9 mouse cellular contexts compared by ENCODE assay signal in the genomic region with DNA sequence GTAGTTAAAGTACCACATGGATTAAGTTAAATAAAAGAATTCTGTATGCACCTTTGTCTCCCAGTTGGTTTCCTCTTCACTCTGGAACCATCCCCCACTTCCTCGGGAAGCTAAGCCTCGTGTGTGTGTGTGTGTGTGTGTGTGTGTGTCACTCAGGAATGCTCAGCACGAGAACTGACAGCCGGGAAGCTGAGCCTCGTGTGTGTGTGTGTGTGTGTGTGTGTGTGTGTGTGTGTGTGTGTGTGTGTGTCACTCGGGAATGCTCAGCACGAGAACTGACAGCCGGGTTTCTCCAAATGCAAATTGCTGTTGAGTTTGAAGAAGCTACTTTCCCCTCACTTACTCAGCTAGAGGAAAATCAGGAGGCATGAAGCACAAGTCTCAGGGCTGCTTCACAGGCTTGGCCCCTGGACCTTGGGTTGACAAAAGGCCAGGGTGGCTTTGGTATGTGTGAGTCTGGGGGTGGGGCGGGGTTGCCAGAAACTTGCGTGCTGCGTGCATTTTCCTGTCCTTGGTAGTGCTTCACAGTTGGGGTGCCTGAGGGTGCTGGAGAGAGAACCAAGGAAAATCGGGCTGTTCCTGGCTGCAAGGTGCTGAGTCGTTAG. TPM values are rescaled to one million over a fixed set of nuclear protein-coding genes. Genes with fewer than 3 reads are reported as not detected.
DNase-seq lines count a peak whose midpoint lies in the region; ATAC-seq lines count a peak whose summit lies in the region.
"Had no signal": no experiment of that assay in that cellular context is flagged by ENCODE, and none has a peak within 500 bp of the region (broad histone marks: within the 10 kb centered on the region; RNA-seq: fewer than 3 reads in every experiment).

No protein-coding gene starts in this region.

- no peak overlapping the region for H3K9ac ChIP-seq in hindbrain, embryonic 13.5 days
- H3K9ac ChIP-seq in forebrain, embryonic 15.5 days (replicated peaks): no peak overlapping the region
- no peak overlapping the region for H3K9ac ChIP-seq in midbrain, embryonic 12.5 days (replicated peaks)

- no peak for ATAC-seq in hindbrain, embryonic 13.5 days (ENCODE audit: low FRiP score)
- ATAC-seq in forebrain, embryonic 15.5 days (replicated peaks): peak; percentile 73
- peak; percentile 56; the same call in 1 of the 2 replicates for ATAC-seq in midbrain, embryonic 12.5 days (ENCODE audit: low FRiP score, low read depth)

- intact Hi-C loops in left cerebral cortex, postnatal 36 days (cut with DNase I): no loop called here

- H3K27me3 ChIP-seq in hindbrain, embryonic 10.5 days (ENCODE audit: insufficient read depth, poor library complexity, severe bottlenecking): no peaks in the 10 kb centered on the region
- H3K27me3 ChIP-seq in hindbrain, embryonic 13.5 days: no peaks in the 10 kb centered on the region
- no peaks in the 10 kb centered on the region for H3K27me3 ChIP-seq in forebrain, embryonic 15.5 days
- no peaks in the 10 kb centered on the region for H3K27me3 ChIP-seq in midbrain, embryonic 12.5 days

- WGBS in hindbrain, embryonic 10.5 days: 28% methylated on average over 13 of the region's 13 CpGs
- 27% methylated on average over 13 of the region's 13 CpGs for WGBS in hindbrain, embryonic 13.5 days
- WGBS in forebrain, embryonic 15.5 days: 28% methylated on average over 11 of the region's 13 CpGs
- 29% methylated on average over 10 of the region's 13 CpGs for WGBS in midbrain, embryonic 12.5 days

- H3K9me3 ChIP-seq in hindbrain, embryonic 10.5 days: no peaks in the 10 kb centered on the region
- H3K9me3 ChIP-seq in hindbrain, embryonic 13.5 days: no peaks in the 10 kb centered on the region
- no peaks in the 10 kb centered on the region for H3K9me3 ChIP-seq in forebrain, embryonic 15.5 days
- H3K9me3 ChIP-seq in midbrain, embryonic 12.5 days: no peaks in the 10 kb centered on the region

- peak overlapping the region; percentile 62; the same call in 1 of the 2 replicates for H3K27ac ChIP-seq in hindbrain, embryonic 10.5 days
- no peak overlapping the region for H3K27ac ChIP-seq in hindbrain, embryonic 13.5 days
- H3K27ac ChIP-seq in forebrain, embryonic 15.5 days (replicated peaks): no peak overlapping the region
- H3K27ac ChIP-seq in midbrain, embryonic 12.5 days (replicated peaks): 0 out of 2 replicates have a peak overlapping the region, but pooled peaks have one; percentile 10

- peaks cover 27% of the 10 kb centered on the region for H3K36me3 ChIP-seq in hindbrain, embryonic 10.5 days
- peaks cover 16% of the 10 kb centered on the region for H3K36me3 ChIP-seq in hindbrain, embryonic 13.5 days
- no peaks in the 10 kb centered on the region for H3K36me3 ChIP-seq in forebrain, embryonic 15.5 days
- peaks cover 21% of the 10 kb centered on the region for H3K36me3 ChIP-seq in midbrain, embryonic 12.5 days

- no peak overlapping the region for H3K4me3 ChIP-seq in hindbrain, embryonic 10.5 days
- H3K4me3 ChIP-seq in hindbrain, embryonic 13.5 days: no peak overlapping the region
- no peak overlapping the region for H3K4me3 ChIP-seq in forebrain, embryonic 15.5 days
- no peak overlapping the region for H3K4me3 ChIP-seq in midbrain, embryonic 12.5 days

- no peak overlapping the region for H3K4me2 ChIP-seq in hindbrain, embryonic 13.5 days
- H3K4me2 ChIP-seq in forebrain, embryonic 15.5 days (replicated peaks): no peak overlapping the region
- no peak overlapping the region for H3K4me2 ChIP-seq in midbrain, embryonic 12.5 days (replicated peaks)

- H3K4me1 ChIP-seq in hindbrain, embryonic 10.5 days (replicated peaks): peaks cover 24% of the 10 kb centered on the region
- H3K4me1 ChIP-seq in hindbrain, embryonic 13.5 days (replicated peaks): peaks cover 10% of the 10 kb centered on the region; the same call in 1 of the 2 replicates
- peaks cover 18% of the 10 kb centered on the region for H3K4me1 ChIP-seq in forebrain, embryonic 15.5 days
- H3K4me1 ChIP-seq in midbrain, embryonic 12.5 days: peaks cover 9% of the 10 kb centered on the region

- DNase-seq in hindbrain, embryonic 10.5 days (ENCODE audit: low spot score): peak; percentile 69
- DNase-seq in kidney, adult 8-10 months: peak; percentile 46 to 53
- DNase-seq in ovary, adult 18-20 months (ENCODE audit: low spot score): no peak
- DNase-seq in spleen, postnatal 10 days (ENCODE audit: low spot score in 2 of 2): no peak
- DNase-seq in left cerebral cortex, postnatal 36 days (ENCODE audit: low spot score in 2 of 2): no peak

RNA-seq across cellular contexts. Expression of a gene that starts 30.3 kb away (rescaled TPM):
- polyA plus RNA-seq in hindbrain, embryonic 10.5 days (2016; fragmentation: Nextera tagmentation; extraction: Ambion mirVana): not detected in 2 replicates
- not detected in 2 replicates for polyA plus RNA-seq in hindbrain, embryonic 13.5 days (2015; fragmentation: Nextera tagmentation; extraction: Ambion mirVana)
- not detected in 2 replicates for polyA plus RNA-seq in forebrain, embryonic 15.5 days (2015; fragmentation: Nextera tagmentation; extraction: Ambion mirVana)
- not detected in 2 replicates for polyA plus RNA-seq in midbrain, embryonic 12.5 days (2016; fragmentation: Nextera tagmentation; extraction: Ambion mirVana)
- total RNA-seq in left cerebral cortex, postnatal 36 days (2021): 1 to 10 TPM; 1.5 to 1.9 TPM
- total RNA-seq: hematopoietic stem cell, adult 5-6 weeks had no signal

RNA-seq across cellular contexts. Expression of a gene that starts 39.9 kb away (rescaled TPM):
- polyA plus RNA-seq in hindbrain, embryonic 10.5 days (2016; fragmentation: Nextera tagmentation; extraction: Ambion mirVana): 0.80 and 1.2 TPM in 2 replicates
- polyA plus RNA-seq in hindbrain, embryonic 13.5 days (2015; fragmentation: Nextera tagmentation; extraction: Ambion mirVana): 0.14 TPM in 1 of 2 replicates, not detected in the other
- 0.10 TPM in 1 of 2 replicates, not detected in the other for polyA plus RNA-seq in forebrain, embryonic 15.5 days (2015; fragmentation: Nextera tagmentation; extraction: Ambion mirVana)
- 0.10 and 0.17 TPM in 2 replicates for polyA plus RNA-seq in midbrain, embryonic 12.5 days (2016; fragmentation: Nextera tagmentation; extraction: Ambion mirVana)
- 1 to 10 TPM in 1 of 2 experiments, under 1 TPM in 1; 0.82 to 1.0 TPM for total RNA-seq in left cerebral cortex, postnatal 36 days (2021)

Comparison
In these comparisons a context has a peak if more than half of its experiments do, and no peak if none do; other contexts are left out.
1. H3K27ac ChIP-seq: peak in hindbrain, embryonic 10.5 days (single experiment) and midbrain, embryonic 12.5 days (single experiment); none in hindbrain, embryonic 13.5 days (single experiment) and forebrain, embryonic 15.5 days (single experiment).
2. DNase-seq: peak in hindbrain, embryonic 10.5 days (single experiment) and kidney, adult 8-10 months (2 of 2); none in ovary, adult 18-20 months (single experiment), spleen, postnatal 10 days (0 of 2) and left cerebral cortex, postnatal 36 days (0 of 2).